Mouse (Mus musculus) bone marrow, adult 2 months (tissue): ENCODE data around the gene Clcnka.

Source experiments
- CTCF ChIP-seq: fragments of 200-500 bp; IDR thresholded peaks from 2 replicates; pipeline ENCODE4 v1.5.1; 2011; ENCODE audit warnings: low read length, control low read depth; ENCODE audit not compliant: control insufficient read depth, insufficient read depth
- POLR2A ChIP-seq: fragments of 200-500 bp; IDR thresholded peaks from 2 replicates; pipeline ENCODE4 v1.6.1; 2011; ENCODE audit warnings: low read depth, mild to moderate bottlenecking, control low read depth, low read length, borderline replicate concordance; ENCODE audit not compliant: control insufficient read depth

- TF ChIP-seq POLR2A (no peak), CTCF (no peak)
Measured at GRCm38 (mm10) chr4:141423288-141423687, 24.8 kb upstream of the Clcnka start.
